Mouse (Mus musculus) ES-E14 (cell line): ENCODE data around the gene Rbpj.

Source experiments
- CHD2 ChIP-seq: IDR thresholded peaks from 2 replicates; pipeline ENCODE4 v1.6.1; 2014; ENCODE audit warnings: mild to moderate bottlenecking, low read depth, low read length, inconsistent platforms
- HCFC1 ChIP-seq: IDR thresholded peaks from 2 replicates; pipeline ENCODE4 v1.6.1; 2012; ENCODE audit warnings: low read length, inconsistent platforms, borderline replicate concordance; ENCODE audit not compliant: insufficient read depth
- MAFK ChIP-seq: IDR thresholded peaks from 2 replicates; pipeline ENCODE4 v1.6.1; 2014; ENCODE audit warnings: mild to moderate bottlenecking, low read depth, low read length, inconsistent platforms; ENCODE audit not compliant: insufficient read depth
- ZC3H11A ChIP-seq: IDR thresholded peaks from 2 replicates; pipeline ENCODE4 v1.6.1; 2012; ENCODE audit warnings: low read depth, mild to moderate bottlenecking, inconsistent platforms, low read length, borderline replicate concordance
- ZNF384 ChIP-seq: IDR thresholded peaks from 2 replicates; pipeline ENCODE4 v1.6.1; 2012; ENCODE audit warnings: low read depth, low read length, inconsistent platforms

DNA sequence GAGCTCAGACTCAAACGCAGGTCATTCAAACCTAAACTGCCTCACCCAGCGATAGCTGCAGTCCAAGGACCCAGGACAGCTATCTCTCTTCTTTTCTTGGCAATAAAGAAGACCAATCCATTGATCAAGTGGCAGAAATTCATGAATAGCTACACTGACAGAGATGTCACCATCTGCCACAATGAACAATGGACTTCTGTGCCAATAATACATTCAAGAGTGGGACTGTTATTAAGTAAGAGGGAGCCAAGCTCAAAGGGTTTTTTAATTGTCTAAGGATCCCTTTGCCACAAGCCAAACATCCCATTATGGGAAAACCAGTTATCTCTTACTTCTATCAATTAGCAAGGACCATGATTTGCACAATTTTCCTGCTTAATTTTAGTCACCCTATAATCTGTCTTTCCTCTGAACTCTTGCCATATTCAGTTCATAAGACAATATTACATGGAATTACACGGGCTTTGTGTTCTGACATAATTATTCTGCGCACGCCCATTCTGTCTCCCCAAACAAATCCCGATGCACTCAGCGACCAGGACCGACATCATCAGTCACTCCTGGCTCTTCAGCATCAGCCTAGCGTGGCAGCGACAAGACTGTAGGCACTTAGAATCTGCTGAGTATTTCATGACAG lies 34.7 kb downstream of the Rbpj start:
- TF ChIP-seq ZC3H11A (no peak), MAFK (no peak), HCFC1 (no peak), CHD2 (no peak), ZNF384 (no peak)
